Mouse (Mus musculus) frontal cortex, postnatal 25 days (tissue): ENCODE data around the gene Tmem8b.

Source experiments
- DNase-seq, 2 experiments: peaks; one replicate each; pipeline ENCODE4 v3.0.0; 2022; ENCODE audit warnings: low spot score in 2 of 2

The Tmem8b gene

DNA sequence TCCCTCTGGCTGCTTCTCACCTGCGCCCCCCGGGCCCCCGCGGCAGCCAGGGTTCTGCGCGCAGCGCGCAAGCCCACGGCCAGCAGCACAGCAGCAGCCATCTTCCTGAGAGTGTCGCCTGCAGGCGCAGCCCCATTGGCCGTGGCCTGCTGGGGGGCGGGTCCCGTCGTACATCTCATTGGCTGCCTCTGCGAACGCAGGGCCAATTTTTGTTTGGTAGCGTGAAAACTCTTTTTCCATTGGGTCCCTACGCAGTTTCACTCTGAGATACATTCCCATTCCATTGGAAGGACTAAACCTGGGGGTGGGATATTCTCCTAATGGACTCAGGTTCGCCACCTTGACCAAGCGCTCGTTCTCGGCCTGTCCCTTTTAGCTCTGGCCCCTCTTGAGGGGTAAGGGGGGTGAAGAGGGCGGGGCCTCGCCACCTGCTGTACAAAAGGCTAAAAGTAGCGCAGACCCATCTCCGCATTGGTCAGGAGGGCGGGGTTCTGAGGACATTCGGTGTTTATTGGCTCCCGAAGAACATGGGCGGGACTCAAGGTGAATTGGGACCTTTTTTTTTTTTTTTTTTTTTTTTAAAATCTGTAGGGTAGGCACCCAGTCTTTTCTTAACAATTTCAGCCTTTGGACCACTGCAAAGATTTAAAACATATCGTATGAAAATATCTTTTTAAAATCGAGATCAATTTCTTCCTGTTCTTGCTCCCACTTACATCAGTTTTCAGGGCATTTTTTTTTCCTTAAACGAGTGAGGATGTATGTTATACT, 12.2 kb upstream of the Tmem8b start, which contains the start of gene Hint2:
Gene Hint2, minus strand, starts transcription at position 128 of the 771 bp plus-strand sequence.
- peak; percentile 82 to 92 for DNase-seq

DNA sequence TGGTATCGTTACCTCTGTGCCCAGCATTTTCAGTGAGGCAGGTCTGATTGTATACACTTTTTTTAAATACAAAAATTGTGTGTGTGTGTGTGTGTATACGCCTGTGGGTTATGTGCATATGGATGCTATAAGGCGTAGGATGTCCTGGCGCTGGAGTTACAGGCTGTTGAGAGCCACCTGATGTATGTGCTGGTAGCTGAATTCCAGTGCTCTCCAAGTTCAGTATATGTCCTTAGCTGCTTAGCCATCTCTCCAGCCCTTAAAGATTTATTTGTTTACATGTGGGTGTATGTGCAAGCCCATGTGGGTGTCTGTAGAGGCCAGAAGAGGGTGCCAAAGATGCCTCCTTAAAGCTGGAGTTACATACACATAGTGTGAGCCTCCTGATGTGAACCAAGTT, 11.6 kb upstream of the Tmem8b start:
- DNase-seq, result no peak

DNA sequence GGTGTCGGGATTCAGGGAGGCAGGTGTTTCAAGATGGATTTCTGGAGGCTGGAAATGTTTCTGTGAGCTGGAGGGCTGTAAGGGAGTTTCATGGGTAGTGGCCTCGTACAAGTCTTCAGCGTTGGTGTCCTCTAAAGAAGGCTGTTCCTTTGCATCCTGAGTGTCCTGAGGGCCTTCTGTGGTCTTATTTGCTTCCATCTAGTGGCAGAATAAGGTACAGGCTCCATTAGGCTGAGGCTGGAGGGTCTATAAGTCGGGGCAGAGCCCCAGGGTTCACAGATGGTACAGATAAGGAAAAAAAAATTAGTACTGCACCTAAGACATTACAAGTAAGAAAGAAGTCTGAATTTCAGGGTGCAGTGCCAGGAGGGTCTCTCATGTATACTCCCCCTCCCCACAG, 2.4 kb upstream of the Tmem8b start:
- DNase-seq, result no peak

DNA sequence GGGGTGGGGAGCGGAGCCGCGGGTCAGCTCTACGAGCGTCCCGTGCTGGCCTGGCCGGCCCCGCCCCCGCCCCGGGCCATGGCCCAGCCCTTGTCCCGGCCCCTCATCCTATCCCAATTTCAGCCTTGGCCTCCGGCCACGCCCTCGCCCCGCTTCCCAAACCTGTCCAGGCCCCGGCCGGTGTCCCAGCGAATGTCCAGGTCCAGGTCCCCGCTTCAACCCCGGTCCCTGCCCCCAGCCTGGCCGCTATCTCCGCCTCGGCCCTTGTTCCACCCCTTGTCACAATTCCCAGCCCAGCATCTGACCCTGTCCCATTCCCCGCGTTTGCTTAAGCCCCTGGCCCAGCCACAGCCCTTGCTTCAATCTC, 640 bp downstream of the Tmem8b start:
- no peak for DNase-seq

- peak; percentile 85 to 86 for DNase-seq
Observed at GRCm38 (mm10) chr4:43672070-43672469, 3.3 kb downstream of the Tmem8b start.

GRCm38 (mm10) chr4:43673703-43674102, 4.9 kb downstream of the Tmem8b start:
- no peak for DNase-seq

DNA sequence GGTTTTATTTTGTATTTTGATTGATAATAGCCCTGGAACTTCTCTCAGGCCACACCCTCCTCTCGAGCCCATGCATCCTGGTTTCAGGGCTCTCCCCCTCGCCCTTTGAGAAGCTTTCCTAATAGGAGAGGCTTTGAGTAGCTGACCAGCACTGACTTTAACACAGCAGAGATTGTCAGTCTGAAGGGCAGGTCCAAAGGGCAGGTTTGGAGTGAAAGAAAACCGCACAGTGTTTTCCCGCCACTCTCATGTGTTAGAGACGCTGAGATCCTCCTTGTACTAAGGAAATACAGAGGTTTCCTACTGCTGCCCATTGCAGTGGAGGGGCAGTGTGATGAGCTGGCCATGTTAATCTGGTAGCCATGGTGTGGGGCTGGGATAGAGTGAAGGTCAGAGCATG, 6.2 kb downstream of the Tmem8b start:
- DNase-seq, result no peak

DNA sequence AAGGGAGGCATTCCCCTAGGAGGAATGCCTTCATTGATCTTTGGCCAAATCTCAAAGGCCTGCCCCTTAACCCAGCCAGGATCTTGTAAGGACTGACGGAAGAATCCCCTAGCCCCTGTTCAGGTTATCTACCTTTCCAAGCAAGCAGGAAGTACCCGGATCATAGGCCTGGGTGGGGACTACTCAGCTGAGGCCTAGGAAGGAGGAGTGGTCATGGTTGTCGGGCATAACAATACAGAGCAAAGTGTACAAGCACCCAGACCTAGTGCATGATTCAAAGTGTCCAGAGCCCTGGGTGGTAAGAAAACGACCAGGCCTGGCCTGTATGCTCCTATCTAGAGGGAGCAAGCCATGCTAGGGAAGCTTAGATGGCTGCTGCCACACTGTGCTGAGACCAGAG, 6.8 kb downstream of the Tmem8b start:
- no peak for DNase-seq

- DNase-seq, result no peak
Observed at GRCm38 (mm10) chr4:43678541-43678940, 9.8 kb downstream of the Tmem8b start.

GRCm38 (mm10) chr4:43679416-43680043, 10.8 kb downstream of the Tmem8b start:
- no peak for DNase-seq

DNA sequence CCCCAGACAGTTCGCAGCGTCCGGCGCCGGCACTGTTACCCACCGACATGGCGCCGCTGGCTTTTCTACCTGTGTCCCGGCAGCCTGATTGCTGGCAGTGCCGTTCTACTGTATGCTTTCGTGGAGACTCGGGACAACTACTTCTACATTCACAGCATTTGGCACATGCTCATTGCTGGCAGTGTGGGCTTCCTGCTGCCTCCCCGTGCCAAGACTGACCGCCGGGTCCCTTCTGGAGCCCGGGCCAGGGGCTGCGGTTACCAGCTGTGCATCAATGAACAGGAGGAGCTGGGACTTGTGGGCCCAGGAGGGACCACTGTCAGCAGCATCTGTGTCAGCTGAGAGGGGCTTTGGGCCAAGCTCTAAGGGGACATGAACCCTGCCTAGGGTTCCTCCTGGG, 21.2 kb downstream of the Tmem8b start:
- no peak for DNase-seq

DNA sequence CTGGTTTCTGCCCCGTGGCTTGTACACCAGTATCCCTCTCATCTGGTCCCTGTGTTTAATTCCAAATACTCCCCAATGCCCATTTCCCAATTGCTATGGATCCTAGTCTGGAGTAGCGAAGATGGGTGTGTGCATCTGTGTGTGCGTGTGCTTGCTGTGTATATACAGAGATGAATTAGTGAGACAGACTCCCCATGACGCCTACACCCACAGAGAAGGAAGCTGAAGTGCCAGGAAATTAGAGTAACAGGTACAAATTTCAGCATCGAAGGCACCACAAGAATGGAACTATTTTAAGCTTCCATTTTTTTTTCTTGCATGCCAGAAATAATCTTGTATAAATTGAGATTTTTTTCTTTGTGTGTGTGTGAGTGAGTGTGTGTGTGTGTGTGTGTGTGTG, 22.3 kb downstream of the Tmem8b start:
- no peak for DNase-seq

GRCm38 (mm10) chr4:43693806-43694241, 25.1 kb downstream of the Tmem8b start:
- no peak for DNase-seq

- DNase-seq, result no peak
Observed at GRCm38 (mm10) chr4:43694439-43695248, 25.9 kb downstream of the Tmem8b start.

- no peak for DNase-seq
Observed at GRCm38 (mm10) chr4:43695249-43695671, 26.5 kb downstream of the Tmem8b start.

- no peak for DNase-seq
Observed at GRCm38 (mm10) chr4:43696561-43696960, 27.8 kb downstream of the Tmem8b start.

DNA sequence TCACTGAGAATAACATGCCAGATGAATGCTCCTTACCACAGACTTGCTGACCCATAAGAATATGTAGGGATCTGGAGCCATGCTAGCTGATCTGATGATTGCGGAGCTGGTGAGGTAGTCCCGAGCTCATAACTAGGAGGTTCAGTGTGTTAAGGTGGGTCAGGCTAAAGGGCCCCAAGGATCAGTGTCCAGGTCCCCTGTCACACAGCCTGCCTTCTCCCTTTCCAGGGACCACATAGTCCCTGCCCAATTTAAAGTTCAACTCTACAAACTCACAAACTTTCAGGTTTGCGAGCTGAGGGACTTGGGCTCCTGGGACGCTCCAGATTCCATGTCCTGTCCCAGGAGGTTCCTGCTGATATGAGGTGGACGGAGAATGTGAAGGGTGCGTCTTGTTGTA, 31.9 kb downstream of the Tmem8b start, which contains the start of gene Olfr70:
Gene Olfr70, minus strand, starts transcription at position 101 of the 400 bp plus-strand sequence.
- DNase-seq, result no peak

GRCm38 (mm10) chr4:43703439-43703838, 34.7 kb downstream of the Tmem8b start:
- no peak for DNase-seq

GRCm38 (mm10) chr4:43703851-43704250, 35.1 kb downstream of the Tmem8b start:
- DNase-seq, result no peak

- no peak for DNase-seq
Observed at GRCm38 (mm10) chr4:43705991-43706390, 37.2 kb downstream of the Tmem8b start.

DNA sequence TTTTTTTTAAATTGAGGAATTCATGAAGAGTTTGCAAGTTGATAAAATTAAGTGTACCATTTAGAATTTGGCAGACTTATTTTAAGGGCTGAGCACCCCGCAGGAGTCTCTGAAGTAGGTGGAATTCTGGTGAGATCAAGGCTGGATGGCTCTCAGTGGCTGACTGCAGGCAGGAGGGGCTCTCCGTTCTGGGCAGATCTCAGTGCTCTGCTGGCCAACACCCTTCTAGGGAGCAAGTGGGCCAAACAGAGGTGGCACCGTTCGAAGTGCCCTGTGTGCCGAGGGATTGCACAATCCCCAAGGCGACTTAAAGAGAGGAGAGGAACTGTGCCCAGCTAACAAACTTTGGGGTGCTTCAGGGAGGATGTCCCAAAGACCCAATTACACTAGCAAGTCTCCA, 41.1 kb downstream of the Tmem8b start, which contains the start of gene Olfr71:
Gene Olfr71, minus strand, starts transcription at position 387 of the 400 bp plus-strand sequence.
- DNase-seq, result no peak

DNA sequence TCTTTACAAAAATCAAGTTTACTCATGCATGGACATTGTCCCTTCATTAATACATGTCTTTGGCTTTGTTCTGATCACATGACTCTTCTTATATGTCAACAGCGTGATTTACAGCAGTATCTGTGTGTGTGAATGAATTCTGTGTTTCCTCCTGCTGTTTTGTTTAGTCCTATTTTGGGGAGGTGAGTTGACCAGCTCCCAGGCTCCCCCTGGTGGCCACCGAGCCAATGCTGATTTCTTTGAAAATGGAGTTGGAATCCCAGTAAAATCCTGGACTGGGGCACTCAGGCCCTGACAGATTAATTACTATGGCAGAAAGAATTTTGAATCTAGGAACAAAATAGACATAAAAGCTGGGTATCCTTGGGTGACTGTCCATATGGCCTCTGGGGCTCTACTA, 43.0 kb downstream of the Tmem8b start:
- peak; percentile 66 to 74 for DNase-seq
